Mouse (Mus musculus): Measurements from ENCODE around the gene Kcna6.

Gene Kcna6

GRCm38 (mm10) chr6:126735806-126736205 lies 4.7 kb downstream of the Kcna6 start:
- DNase-seq (ENCODE audit: low read depth) = no peak

GRCm38 (mm10) chr6:126732645-126733044 lies 7.8 kb downstream of the Kcna6 start:
- DNase-seq (ENCODE audit: low read depth) = no peak

- no peak for DNase-seq (ENCODE audit: low read depth)
Measured at GRCm38 (mm10) chr6:126728803-126729202, 11.7 kb downstream of the Kcna6 start.

- no peak for DNase-seq (ENCODE audit: low read depth)
Measured at GRCm38 (mm10) chr6:126718423-126719087, 21.9 kb downstream of the Kcna6 start.

GRCm38 (mm10) chr6:126712531-126712930 lies 27.9 kb downstream of the Kcna6 start:
- DNase-seq (ENCODE audit: low read depth) = no peak

GRCm38 (mm10) chr6:126705936-126706335 lies 34.5 kb downstream of the Kcna6 start:
- no peak for DNase-seq (ENCODE audit: low read depth)

GRCm38 (mm10) chr6:126704430-126704829 lies 36.0 kb downstream of the Kcna6 start:
- peak; percentile 12 for DNase-seq (ENCODE audit: low read depth)

GRCm38 (mm10) chr6:126702116-126702515 lies 38.4 kb downstream of the Kcna6 start:
- peak; percentile 58 for DNase-seq (ENCODE audit: low read depth)

GRCm38 (mm10) chr6:126701196-126701595 lies 39.3 kb downstream of the Kcna6 start:
- DNase-seq (ENCODE audit: low read depth) = no peak

- no peak for DNase-seq (ENCODE audit: low read depth)
Measured at GRCm38 (mm10) chr6:126699995-126700394, 40.5 kb downstream of the Kcna6 start.

GRCm38 (mm10) chr6:126687120-126687519 lies 53.4 kb downstream of the Kcna6 start:
- DNase-seq (ENCODE audit: low read depth) = no peak

GRCm38 (mm10) chr6:126685135-126685534 lies 55.3 kb downstream of the Kcna6 start:
- DNase-seq (ENCODE audit: low read depth) = no peak

- no peak for DNase-seq (ENCODE audit: low read depth)
Measured at GRCm38 (mm10) chr6:126678961-126679360, 61.5 kb downstream of the Kcna6 start.

GRCm38 (mm10) chr6:126667001-126667400 lies 73.5 kb downstream of the Kcna6 start:
- DNase-seq (ENCODE audit: low read depth) = no peak

GRCm38 (mm10) chr6:126666091-126666490 lies 74.4 kb downstream of the Kcna6 start:
- DNase-seq (ENCODE audit: low read depth) = no peak

- no peak for DNase-seq (ENCODE audit: low read depth)
Measured at GRCm38 (mm10) chr6:126664569-126664968, 75.9 kb downstream of the Kcna6 start.
